Mouse (Mus musculus) bone marrow, adult 2 months (tissue): ENCODE data around the gene Rad1.

ENCODE experiments used
- CTCF ChIP-seq: fragments of 200-500 bp; IDR thresholded peaks from 2 replicates; pipeline ENCODE4 v1.5.1; 2011; ENCODE audit warnings: low read length, control low read depth; ENCODE audit not compliant: control insufficient read depth, insufficient read depth
- POLR2A ChIP-seq: fragments of 200-500 bp; IDR thresholded peaks from 2 replicates; pipeline ENCODE4 v1.6.1; 2011; ENCODE audit warnings: low read depth, mild to moderate bottlenecking, control low read depth, low read length, borderline replicate concordance; ENCODE audit not compliant: control insufficient read depth

DNA sequence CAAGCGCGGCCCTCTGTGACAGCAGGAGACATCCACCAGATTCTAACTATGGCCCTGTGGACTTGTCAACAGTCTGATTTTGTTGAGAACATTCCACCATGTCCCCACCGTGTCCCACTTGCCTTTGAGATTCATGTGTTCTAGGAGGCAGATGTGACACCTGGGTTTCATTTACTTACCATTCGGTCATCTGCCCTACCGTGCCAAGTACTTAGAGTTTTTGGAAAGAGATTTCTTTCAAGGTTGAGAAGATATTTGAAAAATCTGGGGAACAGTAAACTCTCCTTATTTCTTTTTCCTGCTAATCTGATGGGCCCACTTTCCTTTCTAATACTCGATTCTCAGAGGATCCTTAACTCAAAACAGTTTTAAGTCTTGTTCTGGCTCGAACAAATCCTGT, 50.2 kb downstream of the Rad1 start:
- TF ChIP-seq CTCF (no peak), POLR2A (no peak)
